Mouse (Mus musculus) kidney, embryonic 16.5 days (tissue): ENCODE data around the gene Setx. TPM values are rescaled to one million over a fixed set of nuclear protein-coding genes. Genes with fewer than 3 reads are reported as not detected.

Experiments
- ATAC-seq: fragments of 200-750 bp; cut with Nextera tagmentation; 2 replicates; pipeline ENCODE4 v1.8.0; 2017; ENCODE audit warnings: moderate TSS enrichment; ENCODE audit not compliant: low FRiP score, low TSS enrichment
- H3K27ac ChIP-seq: fragments of 300-500 bp; sonication (generic); 2 replicates; pipeline ENCODE4 v1.5.1; 2014; ENCODE audit warnings: low read length
- H3K27me3 ChIP-seq: fragments of 300-500 bp; sonication (generic); 2 replicates; pipeline ENCODE4 v1.6.1; 2014; ENCODE audit warnings: low read length, control low read depth, mixed read lengths; ENCODE audit not compliant: insufficient read depth
- H3K36me3 ChIP-seq: fragments of 300-500 bp; sonication (generic); 2 replicates; pipeline ENCODE4 v1.6.1; 2014; ENCODE audit warnings: low read length, control low read depth, mixed read lengths; ENCODE audit not compliant: insufficient read depth
- H3K4me1 ChIP-seq: fragments of 300-500 bp; sonication (generic); 2 replicates; pipeline ENCODE4 v1.6.1; 2014; ENCODE audit warnings: low read length, control low read depth, mixed read lengths; ENCODE audit not compliant: insufficient read depth
- H3K4me2 ChIP-seq: fragments of 300-500 bp; sonication (generic); replicated peaks from 2 replicates; pipeline ENCODE4 v1.6.1; 2014; ENCODE audit warnings: low read depth, low read length
- H3K4me3 ChIP-seq: fragments of 300-500 bp; sonication (generic); 2 replicates; pipeline ENCODE4 v1.5.1; 2014; ENCODE audit warnings: mild to moderate bottlenecking, low read length
- H3K9ac ChIP-seq: fragments of 300-500 bp; sonication (generic); replicated peaks from 2 replicates; pipeline ENCODE4 v1.6.1; 2014; ENCODE audit warnings: low read length
- H3K9me3 ChIP-seq: fragments of 300-500 bp; sonication (generic); 2 replicates; pipeline ENCODE4 v1.6.1; 2016; ENCODE audit warnings: low read length, control low read depth
- WGBS: fragments of 180-500 bp; shearing (Covaris S2); extraction: QIAGEN DNeasy Blood & Tissue Kit; methylation state at CpG from one replicate; pipeline ENCODE4 v1.1.7; 2014; 5-methylcytosine and 5-hydroxymethylcytosine counted together
- polyA plus RNA-seq: library from polyadenylated mRNA; unstranded; fragments of >200 nt; fragmentation: Nextera tagmentation; extraction: Ambion mirVana; gene quantifications from 2 replicates; pipeline ENCODE4 v1.2.1, GENCODE M21; 2015

The Setx gene
- polyA plus RNA-seq, 1 experiment from 2014 or later: 8.0 TPM

- 90% methylated on average over 7 of the region's 7 CpGs for WGBS
- no peak for ATAC-seq
These were observed 6.3 kb downstream of the Setx start for GRCm38 (mm10) chr2:29130118-29130899.

GRCm38 (mm10) chr2:29135161-29135560 lies 11.2 kb downstream of the Setx start:
- Histone ChIP-seq H3K4me3 (no peak overlapping the region), H3K36me3 (peaks cover 39% of the 10 kb centered on the region), H3K4me1 (no peaks in the 10 kb centered on the region), H3K27me3 (no peaks in the 10 kb centered on the region), H3K9me3 (no peaks in the 10 kb centered on the region), H3K4me2 (no peak overlapping the region), H3K9ac (no peak overlapping the region), H3K27ac (no peak overlapping the region)
- no peak for ATAC-seq

More at GRCm38 (mm10) chr2:29130118-29130899, 6.3 kb downstream of the Setx start:
- H3K27me3 ChIP-seq: no peaks in the 10 kb centered on the region
- H3K4me3 ChIP-seq: no peak overlapping the region
- peaks cover 8% of the 10 kb centered on the region for H3K4me1 ChIP-seq
- H3K4me2 ChIP-seq: no peak overlapping the region
- peaks cover 38% of the 10 kb centered on the region for H3K36me3 ChIP-seq
- H3K9ac ChIP-seq: no peak overlapping the region
- H3K27ac ChIP-seq: no peak overlapping the region
- H3K9me3 ChIP-seq: no peaks in the 10 kb centered on the region

GRCm38 (mm10) chr2:29151941-29152340 lies 28.0 kb downstream of the Setx start:
- H3K27me3 ChIP-seq: no peaks in the 10 kb centered on the region
- H3K4me1 ChIP-seq: no peaks in the 10 kb centered on the region
- H3K4me2 ChIP-seq: no peak overlapping the region
- ATAC-seq: no peak
- 73% methylated on average over 2 of the region's 2 CpGs for WGBS
- no peak overlapping the region for H3K9ac ChIP-seq
- H3K4me3 ChIP-seq: no peak overlapping the region
- peaks cover 49% of the 10 kb centered on the region for H3K36me3 ChIP-seq
- no peak overlapping the region for H3K27ac ChIP-seq
- no peaks in the 10 kb centered on the region for H3K9me3 ChIP-seq

DNA sequence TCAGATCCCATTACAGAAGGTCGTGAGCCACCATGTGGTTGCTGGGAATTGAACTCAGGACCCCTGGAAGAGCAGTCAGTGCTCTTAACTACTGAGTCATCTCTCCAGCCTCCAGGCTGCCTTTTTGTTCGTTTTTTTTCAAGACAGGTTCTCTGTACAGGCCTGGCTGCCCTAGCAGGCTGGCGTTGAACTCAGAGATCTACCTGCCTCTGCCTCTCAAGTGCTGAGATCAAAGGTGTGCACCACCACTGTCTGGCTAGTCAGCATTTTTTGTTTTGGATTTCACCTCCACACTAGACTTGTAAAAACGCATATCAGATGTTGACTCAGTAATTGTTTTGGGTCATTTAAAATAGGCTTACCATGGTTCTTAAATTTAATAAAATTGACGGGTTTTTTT lies 44.1 kb downstream of the Setx start:
- H3K9me3 ChIP-seq: no peaks in the 10 kb centered on the region
- H3K4me1 ChIP-seq: no peaks in the 10 kb centered on the region
- H3K27me3 ChIP-seq: no peaks in the 10 kb centered on the region
- ATAC-seq: no peak
- H3K4me3 ChIP-seq: no peak overlapping the region
- H3K27ac ChIP-seq: no peak overlapping the region
- H3K4me2 ChIP-seq: no peak overlapping the region
- H3K36me3 ChIP-seq: peaks cover 37% of the 10 kb centered on the region
- WGBS: 87% methylated on average over 5 of the region's 5 CpGs
- no peak overlapping the region for H3K9ac ChIP-seq

DNA sequence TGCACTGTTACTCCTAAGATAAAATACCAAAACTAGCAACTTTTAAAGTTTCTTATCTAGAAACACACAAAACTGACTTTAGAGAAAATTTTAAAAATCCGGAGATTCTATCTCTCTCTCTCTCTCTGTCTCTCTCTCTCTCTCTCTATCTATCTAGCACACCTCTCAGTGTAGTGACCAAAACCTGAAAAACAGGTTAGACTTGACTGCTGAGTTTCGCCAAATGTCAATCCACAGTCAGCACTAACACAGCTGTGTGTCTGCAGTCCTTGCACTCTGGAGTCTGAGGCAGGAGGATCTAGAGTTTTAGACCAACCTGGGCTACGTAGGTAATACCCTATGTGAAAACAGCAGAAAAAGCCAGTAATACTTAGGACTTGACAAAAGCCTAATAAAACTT lies 50.9 kb downstream of the Setx start:
- Histone ChIP-seq H3K9ac (no peak overlapping the region), H3K9me3 (no peaks in the 10 kb centered on the region), H3K4me1 (no peaks in the 10 kb centered on the region), H3K27me3 (no peaks in the 10 kb centered on the region), H3K27ac (no peak overlapping the region), H3K4me3 (no peak overlapping the region), H3K4me2 (no peak overlapping the region), H3K36me3 (peaks cover 33% of the 10 kb centered on the region)
- no peak for ATAC-seq
- 85% methylated on average over 3 of the region's 3 CpGs for WGBS

GRCm38 (mm10) chr2:29179810-29180209 lies 55.8 kb downstream of the Setx start:
- Histone ChIP-seq H3K9ac (no peak overlapping the region), H3K36me3 (peaks cover 28% of the 10 kb centered on the region), H3K4me1 (no peaks in the 10 kb centered on the region), H3K4me2 (no peak overlapping the region), H3K27me3 (no peaks in the 10 kb centered on the region), H3K4me3 (no peak overlapping the region), H3K27ac (no peak overlapping the region), H3K9me3 (no peaks in the 10 kb centered on the region)
- no peak for ATAC-seq
- 94% methylated on average over 4 of the region's 4 CpGs for WGBS

- no peak for ATAC-seq
- Histone ChIP-seq H3K36me3 (peaks cover 28% of the 10 kb centered on the region), H3K4me2 (no peak overlapping the region), H3K27me3 (no peaks in the 10 kb centered on the region), H3K4me1 (no peaks in the 10 kb centered on the region), H3K9ac (no peak overlapping the region), H3K4me3 (no peak overlapping the region), H3K9me3 (no peaks in the 10 kb centered on the region), H3K27ac (no peak overlapping the region)
- 82% methylated on average over 2 of the region's 2 CpGs for WGBS
These were observed 57.1 kb downstream of the Setx start for GRCm38 (mm10) chr2:29181111-29181510.

DNA sequence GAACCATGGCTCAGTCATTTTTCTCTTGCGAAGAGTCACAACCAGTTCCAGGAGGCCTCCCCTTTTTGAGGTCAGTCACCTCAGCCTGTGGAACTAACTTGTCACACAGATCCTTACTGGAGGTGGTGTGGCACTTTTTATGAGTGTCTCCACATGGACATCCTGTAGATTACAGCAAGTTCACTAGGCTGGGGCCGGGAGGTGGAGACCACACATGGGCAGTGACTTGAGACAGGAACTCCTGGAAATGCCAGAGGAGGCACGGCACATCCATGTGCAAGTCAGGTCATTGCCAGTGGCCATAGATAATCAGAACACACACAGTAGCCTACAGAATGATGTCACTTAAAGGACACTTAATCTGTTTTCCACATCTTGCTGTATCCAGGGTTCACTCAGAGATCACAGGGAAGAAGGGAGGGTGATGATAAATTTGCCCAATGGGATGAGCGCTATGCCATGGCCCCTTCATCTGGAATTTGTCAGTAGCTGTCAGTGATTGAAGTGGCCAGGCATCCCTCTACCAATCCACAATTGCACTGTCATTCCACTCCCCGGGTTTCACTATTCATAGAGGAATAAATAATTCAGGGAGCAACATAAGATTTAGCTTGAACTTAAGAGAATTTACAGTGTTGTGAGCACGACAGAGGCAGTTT lies 59.4 kb downstream of the Setx start:
- no peak overlapping the region for H3K4me3 ChIP-seq
- H3K27me3 ChIP-seq: no peaks in the 10 kb centered on the region
- no peak for ATAC-seq
- H3K9me3 ChIP-seq: no peaks in the 10 kb centered on the region
- H3K36me3 ChIP-seq: peaks cover 17% of the 10 kb centered on the region
- H3K4me1 ChIP-seq: no peaks in the 10 kb centered on the region
- H3K4me2 ChIP-seq: no peak overlapping the region
- WGBS: 55% methylated on average over 6 of the region's 6 CpGs
- H3K27ac ChIP-seq: no peak overlapping the region
- no peak overlapping the region for H3K9ac ChIP-seq

- Histone ChIP-seq H3K36me3 (no peaks in the 10 kb centered on the region), H3K4me2 (no peak overlapping the region), H3K9ac (no peak overlapping the region), H3K27me3 (no peaks in the 10 kb centered on the region), H3K4me3 (no peak overlapping the region), H3K9me3 (no peaks in the 10 kb centered on the region), H3K4me1 (no peaks in the 10 kb centered on the region), H3K27ac (no peak overlapping the region)
- 41% methylated on average over 6 of the region's 6 CpGs for WGBS
- ATAC-seq: no peak
These were observed 62.2 kb downstream of the Setx start for GRCm38 (mm10) chr2:29186209-29186608.

DNA sequence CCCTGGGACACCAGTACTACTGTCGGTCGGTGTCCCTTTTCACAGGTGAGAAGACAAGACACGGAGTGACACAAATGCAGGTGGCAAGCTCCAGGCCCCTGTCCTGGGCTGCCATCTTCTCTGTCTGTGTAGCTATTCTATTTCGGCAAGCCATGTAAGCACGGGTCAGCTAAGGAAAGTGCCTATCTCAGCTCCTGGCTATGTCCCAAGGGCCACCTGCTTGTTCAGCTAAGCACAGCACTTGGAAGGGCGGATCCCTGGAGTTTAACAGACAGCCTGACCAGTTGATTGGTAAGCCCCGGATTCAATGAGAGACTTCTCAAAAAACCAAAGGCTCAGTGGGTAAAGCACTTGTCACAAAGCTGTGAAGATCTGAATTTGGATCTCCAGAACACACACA lies 66.4 kb downstream of the Setx start:
- H3K9ac ChIP-seq: no peak overlapping the region
- H3K27me3 ChIP-seq: peaks cover 5% of the 10 kb centered on the region
- H3K4me1 ChIP-seq: peaks cover 10% of the 10 kb centered on the region
- H3K9me3 ChIP-seq: no peaks in the 10 kb centered on the region
- no peaks in the 10 kb centered on the region for H3K36me3 ChIP-seq
- no peak overlapping the region for H3K27ac ChIP-seq
- no peak overlapping the region for H3K4me2 ChIP-seq
- ATAC-seq: no peak
- 82% methylated on average over 7 of the region's 7 CpGs for WGBS
- no peak overlapping the region for H3K4me3 ChIP-seq
